ENCODE assay signal across 31 mouse cellular contexts in the genomic region with DNA sequence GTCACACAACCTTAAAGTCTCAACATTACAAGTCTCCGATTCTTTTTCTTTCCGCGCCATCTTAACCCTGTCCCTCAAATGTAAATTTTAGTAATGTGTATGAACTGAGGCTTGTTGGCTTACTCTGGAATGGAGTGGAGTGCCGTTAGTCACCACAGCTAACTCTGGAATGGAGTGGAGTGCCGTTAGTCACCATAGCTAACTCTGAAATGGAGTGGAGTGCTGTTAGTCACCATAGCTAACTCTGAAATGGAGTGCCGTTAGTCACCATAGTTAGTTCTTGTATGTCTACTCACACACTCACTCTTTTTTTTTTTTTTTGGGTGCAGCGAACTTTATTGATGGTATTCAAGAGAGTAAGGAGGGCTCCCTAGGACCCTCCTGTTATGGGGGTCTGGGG. TPM values are rescaled to one million over a fixed set of nuclear protein-coding genes. Genes with fewer than 3 reads are reported as not detected.
DNase-seq lines count a peak whose midpoint lies in the region; ATAC-seq and TF ChIP-seq lines count a peak whose summit lies in the region.
"Had no signal": no experiment of that assay in that cellular context is flagged by ENCODE, and none has a peak within 500 bp of the region (broad histone marks: within the 10 kb centered on the region; RNA-seq: fewer than 3 reads in every experiment).

No protein-coding gene starts in this region.

- H3K4me3 ChIP-seq in lung, postnatal 0 days (ENCODE audit: low read depth, low read length), result no peak overlapping the region
- no peak overlapping the region for H3K4me3 ChIP-seq in embryonic fibroblast, embryonic 13.5 days (ENCODE audit: insufficient read depth, low read length)
- H3K4me3 ChIP-seq: embryonic facial prominence, embryonic 13.5 days; embryonic facial prominence, embryonic 15.5 days; forebrain, embryonic 10.5 days; forebrain, embryonic 12.5 days had no signal

- TF ChIP-seq EP300 in lung, postnatal 0 days (IDR thresholded peaks at IDR 0.05), result no peak

- H3K27me3 ChIP-seq in lung, postnatal 0 days (replicated peaks; ENCODE audit: insufficient read depth, low read length), result no peaks in the 10 kb centered on the region
- H3K27me3 ChIP-seq in Patski, result no peaks in the 10 kb centered on the region
- H3K27me3 ChIP-seq: embryonic facial prominence, embryonic 13.5 days; embryonic facial prominence, embryonic 15.5 days; forebrain, embryonic 12.5 days had no signal

- H3K27ac ChIP-seq in lung, postnatal 0 days (ENCODE audit: low read length), result no peak overlapping the region
- 0 out of 2 replicates have a peak overlapping the region, but pooled peaks have one; percentile 32 for H3K27ac ChIP-seq in embryonic fibroblast, embryonic 13.5 days (ENCODE audit: insufficient read depth, low read length)
- H3K27ac ChIP-seq: embryonic facial prominence, embryonic 13.5 days; embryonic facial prominence, embryonic 15.5 days; forebrain, embryonic 10.5 days; forebrain, embryonic 12.5 days had no signal

- WGBS in lung, postnatal 0 days, result 79% methylated on average over 7 of the region's 7 CpGs

- CTCF ChIA-PET in Patski (lab: Charles Lee), result no interaction called here

- no peak for TF ChIP-seq CTCF in lung, postnatal 0 days (IDR thresholded peaks at IDR 0.05)
- TF ChIP-seq CTCF in Patski (IDR thresholded peaks at IDR 0.05), result no peak
- no peak for TF ChIP-seq CTCF in embryonic fibroblast, embryonic 13.5 days (IDR thresholded peaks at IDR 0.05; ENCODE audit: borderline replicate concordance, insufficient read depth, low read length)

- no peak overlapping the region for H3K4me2 ChIP-seq in lung, postnatal 0 days (replicated peaks; ENCODE audit: low read depth, low read length)
- H3K4me2 ChIP-seq: embryonic facial prominence, embryonic 13.5 days; embryonic facial prominence, embryonic 15.5 days; forebrain, embryonic 12.5 days had no signal

- in situ Hi-C loops in Patski (cut with MboI; ENCODE audit: low pct_unique_long_range_greater_than_20kb), result no loop called here

- H3K36me3 ChIP-seq in lung, postnatal 0 days (ENCODE audit: insufficient read depth, low read length), result no peaks in the 10 kb centered on the region
- H3K36me3 ChIP-seq: forebrain, embryonic 10.5 days; forebrain, embryonic 12.5 days had no signal

- DNase-seq in lung, postnatal 0 days (ENCODE audit: low spot score), result peak; percentile 19
- DNase-seq in lung, adult 18-20 months, result no peak
- DNase-seq in 3T3-L1 (ENCODE audit: low read depth, low spot score) (peak; percentile 91), Patski (ENCODE audit: low read depth, low spot score) (no peak)
- DNase-seq in layer of hippocampus, adult 8-10 months (ENCODE audit: low spot score in 2 of 2), result no peak
- no peak for DNase-seq in right cerebral cortex, adult 18-20 months
- DNase-seq in spleen, postnatal 4 days (ENCODE audit: low spot score in 2 of 2), result no peak
- DNase-seq: adrenal gland, adult 2 months; adrenal gland, postnatal 14 days; adrenal gland, postnatal 36 days; cerebellum, adult 11 months; cerebellum, adult 18-20 months; cerebellum, adult 8-10 months; cerebellum, adult 9-11 months; cerebellum, postnatal 14 days; cerebellum, postnatal 36 days; embryo, embryonic 11 days had no signal

- ATAC-seq in lung, postnatal 0 days, result peak; percentile 57
- ATAC-seq in Patski, result peak; percentile 71
- ATAC-seq: forebrain, embryonic 14.5 days; forebrain, embryonic 16.5 days had no signal

- H3K9ac ChIP-seq in lung, postnatal 0 days (replicated peaks; ENCODE audit: low read depth), result no peak overlapping the region
- H3K9ac ChIP-seq: embryonic facial prominence, embryonic 13.5 days; embryonic facial prominence, embryonic 15.5 days; forebrain, embryonic 12.5 days had no signal

- TF ChIP-seq POLR2A in embryonic fibroblast, embryonic 13.5 days (IDR thresholded peaks at IDR 0.05; ENCODE audit: low read depth, low read length), result no peak

- H3K9me3 ChIP-seq in lung, postnatal 0 days (ENCODE audit: low read length), result no peaks in the 10 kb centered on the region
- H3K9me3 ChIP-seq: embryonic facial prominence, embryonic 13.5 days; embryonic facial prominence, embryonic 15.5 days; forebrain, embryonic 10.5 days; forebrain, embryonic 12.5 days had no signal

- POLR2A ChIA-PET in Patski (lab: Charles Lee), result no interaction called here

- no peaks in the 10 kb centered on the region for H3K4me1 ChIP-seq in lung, postnatal 0 days (ENCODE audit: insufficient read depth, low read depth, low read length)
- no peaks in the 10 kb centered on the region for H3K4me1 ChIP-seq in embryonic fibroblast, embryonic 13.5 days (ENCODE audit: control insufficient read depth, insufficient read depth, low read length)
- H3K4me1 ChIP-seq: embryonic facial prominence, embryonic 13.5 days; embryonic facial prominence, embryonic 15.5 days; forebrain, embryonic 10.5 days; forebrain, embryonic 12.5 days had no signal

RNA-seq across cellular contexts. Expression of a gene that starts 1.5 kb away (rescaled TPM):
- polyA plus RNA-seq in lung, postnatal 0 days (2015; fragmentation: Nextera tagmentation; extraction: Ambion mirVana), result not detected in 2 replicates
- not detected for polyA plus RNA-seq in Patski (2021)
- polyA plus RNA-seq in embryonic fibroblast, embryonic 13.5 days (2011; ENCODE audit: insufficient read length, low read depth, missing spikeins), result not detected in 2 replicates
- not detected for total RNA-seq in layer of hippocampus, adult 8-10 months (2022)
- total RNA-seq: adrenal gland, adult 2 months; adrenal gland, postnatal 14 days; adrenal gland, postnatal 36 days; common myeloid progenitor, adult 5-6 weeks; ES-E14; MEL had no signal
- polyA plus RNA-seq: adrenal gland, adult 2 months; brain, embryonic 14.5 days; C2C12; embryonic facial prominence, embryonic 11.5 days; embryonic facial prominence, embryonic 13.5 days; embryonic facial prominence, embryonic 15.5 days; forebrain, embryonic 10.5 days; forebrain, embryonic 12.5 days; forebrain, embryonic 14.5 days; forebrain, embryonic 16.5 days; frontal cortex, adult 2 months had no signal

Comparison
In these comparisons a context has a peak if more than half of its experiments do, and no peak if none do; other contexts are left out.
1. DNase-seq: peak in lung, postnatal 0 days (single experiment) and 3T3-L1 (single experiment); none in lung, adult 18-20 months (0 of 2), Patski (single experiment), layer of hippocampus, adult 8-10 months (0 of 2), right cerebral cortex, adult 18-20 months (single experiment) and spleen, postnatal 4 days (0 of 2).